Mouse (Mus musculus): Measurements from ENCODE around the gene Fbrsl1. TPM values are rescaled to one million over a fixed set of nuclear protein-coding genes. Genes with fewer than 3 reads are reported as not detected.

Gene Fbrsl1
- polyA plus RNA-seq, 1 experiment from 2014 or later: 14.9 TPM

DNA sequence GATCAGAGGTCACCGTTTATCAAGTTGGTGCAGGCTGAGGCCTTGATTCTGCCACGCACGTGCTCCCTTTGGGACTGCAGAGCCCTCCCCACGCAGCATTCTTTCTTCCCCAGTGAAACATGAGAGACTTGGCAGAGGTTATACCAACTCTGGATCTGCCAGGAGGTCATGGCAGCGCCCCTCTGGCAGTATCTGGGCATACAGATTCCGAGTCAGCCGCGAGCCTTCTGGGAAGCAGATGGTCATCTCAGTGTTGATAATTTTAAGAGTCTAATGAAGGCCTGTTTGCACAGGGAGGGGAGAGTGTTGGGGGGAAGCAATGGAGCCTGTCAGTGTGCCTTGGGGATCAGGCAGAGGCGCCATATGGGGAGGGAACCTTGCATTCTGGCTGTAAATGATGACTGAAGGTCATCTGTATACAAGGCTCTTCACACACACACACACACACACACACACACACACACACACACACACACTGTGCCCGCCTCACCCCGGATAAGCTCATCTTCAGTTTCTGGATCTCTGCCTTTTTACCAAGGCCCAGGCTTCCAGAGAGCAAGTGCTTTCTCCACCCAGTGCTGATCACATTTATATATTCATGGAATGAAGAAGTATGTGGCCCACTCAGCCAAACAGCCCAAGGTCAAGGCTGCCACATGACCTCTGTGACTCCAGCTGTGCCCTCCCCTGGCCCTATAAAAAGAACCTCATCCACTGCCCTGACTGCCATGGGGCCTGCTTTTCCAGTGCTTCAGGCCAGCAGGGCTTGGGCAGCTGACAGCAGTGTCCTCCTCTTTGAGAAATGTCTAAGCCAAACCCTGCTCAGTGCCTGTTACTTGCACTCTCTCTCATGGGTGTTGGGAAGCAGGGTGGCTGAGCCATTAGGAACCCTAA lies 18.5 kb upstream of the Fbrsl1 start:
- Histone ChIP-seq H3K4me3 (ENCODE audit: low read depth, low read length) (no peak overlapping the region), H3K9me3 (ENCODE audit: control insufficient read depth, low read length) (no peaks in the 10 kb centered on the region), H3K27me3 (ENCODE audit: control insufficient read depth, insufficient read depth, low read length) (0 out of 2 replicates have a peak, but pooled peaks cover 3% of the 10 kb centered on the region), H3K36me3 (ENCODE audit: control insufficient read depth, insufficient read depth, low read length) (no peaks in the 10 kb centered on the region), H3K4me2 (no peak overlapping the region), H3K4me1 (ENCODE audit: control insufficient read depth, insufficient read depth, low read length) (peaks cover 2% of the 10 kb centered on the region; the same call in 1 of the 2 replicates), H3K9ac (ENCODE audit: low read length) (no peak overlapping the region), H3K27ac (ENCODE audit: low read depth, low read length) (no peak overlapping the region; the same call in 1 of the 2 replicates)
- ATAC-seq (ENCODE audit: low FRiP score) (peak; percentile 57), DNase-seq (ENCODE audit: low spot score, missing footprints) (peak; percentile 47)
- WGBS: 73% methylated on average over 11 of the region's 11 CpGs

DNA sequence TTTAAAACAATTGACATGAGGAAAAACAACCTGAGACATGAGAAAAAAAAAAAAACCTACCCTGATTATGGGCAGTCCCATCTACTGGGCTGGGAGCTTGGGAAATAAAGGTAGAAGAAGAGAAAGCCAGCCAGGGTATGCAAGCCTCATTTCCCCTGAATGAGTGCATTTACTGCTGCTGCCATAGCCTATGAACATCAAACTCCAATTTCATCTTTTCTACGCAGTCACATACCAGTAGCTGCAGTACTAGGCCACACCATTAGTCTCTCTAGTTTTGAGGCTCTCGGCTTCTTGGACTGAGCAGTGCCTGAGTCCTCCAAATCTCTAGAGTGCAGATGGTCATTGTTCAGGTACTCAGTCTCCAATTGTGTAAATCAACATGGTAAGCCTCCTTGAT lies 14.3 kb upstream of the Fbrsl1 start:
- no peak overlapping the region for H3K9ac ChIP-seq (ENCODE audit: low read length)
- no peaks in the 10 kb centered on the region; the same call in 1 of the 2 replicates for H3K4me1 ChIP-seq (ENCODE audit: control insufficient read depth, insufficient read depth, low read length)
- no peak overlapping the region for H3K4me3 ChIP-seq (ENCODE audit: low read depth, low read length)
- no peak for ATAC-seq (ENCODE audit: low FRiP score)
- no peak overlapping the region for H3K27ac ChIP-seq (ENCODE audit: low read depth, low read length)
- H3K27me3 ChIP-seq (ENCODE audit: control insufficient read depth, insufficient read depth, low read length): no peaks in the 10 kb centered on the region
- 83% methylated on average over 2 of the region's 2 CpGs for WGBS
- H3K4me2 ChIP-seq: no peak overlapping the region
- no peaks in the 10 kb centered on the region for H3K9me3 ChIP-seq (ENCODE audit: control insufficient read depth, low read length)
- DNase-seq (ENCODE audit: low spot score, missing footprints): peak; percentile 65
- H3K36me3 ChIP-seq (ENCODE audit: control insufficient read depth, insufficient read depth, low read length): no peaks in the 10 kb centered on the region

DNA sequence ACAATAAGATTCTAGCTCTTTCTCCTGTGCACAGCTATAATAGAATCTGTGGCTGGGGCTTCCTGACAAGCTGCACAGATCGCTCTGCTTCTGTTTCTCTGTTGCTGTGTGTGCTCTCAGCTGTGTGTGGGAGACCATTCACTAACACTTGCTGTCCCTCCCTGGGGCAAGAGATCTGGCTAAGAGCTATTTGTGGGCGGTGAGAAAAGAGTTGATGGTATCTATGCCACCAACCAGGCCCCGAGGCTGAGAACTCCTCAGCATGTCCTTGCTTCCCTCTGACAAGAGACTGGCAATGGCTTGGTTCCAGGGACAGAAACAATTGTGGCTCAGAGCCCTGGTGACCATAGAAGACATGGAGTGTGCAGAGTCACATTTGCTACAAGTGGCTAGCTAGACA lies 10.6 kb upstream of the Fbrsl1 start:
- Histone ChIP-seq H3K9ac (ENCODE audit: low read length) (no peak overlapping the region), H3K9me3 (ENCODE audit: control insufficient read depth, low read length) (no peaks in the 10 kb centered on the region), H3K4me3 (ENCODE audit: low read depth, low read length) (no peak overlapping the region), H3K27me3 (ENCODE audit: control insufficient read depth, insufficient read depth, low read length) (no peaks in the 10 kb centered on the region), H3K27ac (ENCODE audit: low read depth, low read length) (no peak overlapping the region), H3K4me1 (ENCODE audit: control insufficient read depth, insufficient read depth, low read length) (no peaks in the 10 kb centered on the region), H3K4me2 (no peak overlapping the region), H3K36me3 (ENCODE audit: control insufficient read depth, insufficient read depth, low read length) (no peaks in the 10 kb centered on the region)
- 77% methylated on average over 3 of the region's 3 CpGs for WGBS
- DNase-seq (ENCODE audit: low spot score, missing footprints) (peak; percentile 19), ATAC-seq (ENCODE audit: low FRiP score) (no peak)

DNA sequence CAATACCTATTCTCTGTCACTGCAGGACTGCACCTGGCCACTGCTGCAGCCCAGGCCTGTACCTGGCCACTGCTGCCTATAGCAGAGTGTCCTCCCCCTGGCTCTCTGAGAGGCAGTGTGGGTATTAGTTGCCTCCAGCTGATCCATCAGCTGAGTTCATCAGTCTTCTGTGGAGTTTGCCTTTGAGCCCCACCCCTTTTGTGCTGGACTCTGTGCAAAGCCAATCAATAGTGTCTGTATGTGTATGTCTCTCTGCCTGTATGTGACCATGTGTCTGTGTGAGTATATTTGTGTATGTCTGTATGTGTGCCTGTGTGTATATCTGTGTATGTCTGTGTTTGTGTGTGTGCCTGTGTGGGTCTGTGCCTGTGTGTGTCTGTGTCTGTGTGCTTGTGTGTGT lies 7.0 kb upstream of the Fbrsl1 start:
- H3K9ac ChIP-seq (ENCODE audit: low read length): no peak overlapping the region
- H3K27ac ChIP-seq (ENCODE audit: low read depth, low read length): no peak overlapping the region
- ATAC-seq (ENCODE audit: low FRiP score) (no peak), DNase-seq (ENCODE audit: low spot score, missing footprints) (no peak)
- no peaks in the 10 kb centered on the region for H3K4me1 ChIP-seq (ENCODE audit: control insufficient read depth, insufficient read depth, low read length)
- no peaks in the 10 kb centered on the region for H3K36me3 ChIP-seq (ENCODE audit: control insufficient read depth, insufficient read depth, low read length)
- H3K4me3 ChIP-seq (ENCODE audit: low read depth, low read length): no peak overlapping the region
- no peak overlapping the region for H3K4me2 ChIP-seq
- H3K27me3 ChIP-seq (ENCODE audit: control insufficient read depth, insufficient read depth, low read length): no peaks in the 10 kb centered on the region
- H3K9me3 ChIP-seq (ENCODE audit: control insufficient read depth, low read length): no peaks in the 10 kb centered on the region

DNA sequence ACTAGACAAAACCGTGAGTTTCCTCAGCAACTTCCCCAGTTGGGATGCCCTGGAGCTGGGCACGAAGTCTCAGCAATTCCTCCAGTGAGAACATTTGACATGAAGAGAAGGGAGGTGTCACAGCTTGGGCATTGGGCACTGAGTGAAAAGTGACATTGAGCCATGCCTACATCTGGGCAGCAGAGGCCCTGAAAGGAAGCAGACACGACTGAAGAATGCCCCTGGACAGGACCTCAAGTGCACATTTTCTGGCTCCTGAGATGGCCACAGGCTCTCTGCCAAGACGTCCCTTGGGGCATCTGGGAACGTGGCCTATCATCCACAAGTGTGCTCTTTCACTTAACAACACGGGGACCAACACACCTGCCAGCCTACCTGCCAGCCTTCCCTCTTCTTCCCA lies 991 bp upstream of the Fbrsl1 start:
- Histone ChIP-seq H3K9me3 (ENCODE audit: control insufficient read depth, low read length) (no peaks in the 10 kb centered on the region), H3K27ac (ENCODE audit: low read depth, low read length) (no peak overlapping the region), H3K36me3 (ENCODE audit: control insufficient read depth, insufficient read depth, low read length) (no peaks in the 10 kb centered on the region), H3K9ac (ENCODE audit: low read length) (no peak overlapping the region), H3K4me1 (ENCODE audit: control insufficient read depth, insufficient read depth, low read length) (peaks cover 14% of the 10 kb centered on the region), H3K4me3 (ENCODE audit: low read depth, low read length) (peak overlapping the region; percentile 82), H3K4me2 (peak overlapping the region; percentile 99; the same call in 1 of the 2 replicates), H3K27me3 (ENCODE audit: control insufficient read depth, insufficient read depth, low read length) (no peaks in the 10 kb centered on the region)
- 61% methylated on average over 6 of the region's 6 CpGs for WGBS
- DNase-seq (ENCODE audit: low spot score, missing footprints) (peak; percentile 84), ATAC-seq (ENCODE audit: low FRiP score) (no peak)

DNA sequence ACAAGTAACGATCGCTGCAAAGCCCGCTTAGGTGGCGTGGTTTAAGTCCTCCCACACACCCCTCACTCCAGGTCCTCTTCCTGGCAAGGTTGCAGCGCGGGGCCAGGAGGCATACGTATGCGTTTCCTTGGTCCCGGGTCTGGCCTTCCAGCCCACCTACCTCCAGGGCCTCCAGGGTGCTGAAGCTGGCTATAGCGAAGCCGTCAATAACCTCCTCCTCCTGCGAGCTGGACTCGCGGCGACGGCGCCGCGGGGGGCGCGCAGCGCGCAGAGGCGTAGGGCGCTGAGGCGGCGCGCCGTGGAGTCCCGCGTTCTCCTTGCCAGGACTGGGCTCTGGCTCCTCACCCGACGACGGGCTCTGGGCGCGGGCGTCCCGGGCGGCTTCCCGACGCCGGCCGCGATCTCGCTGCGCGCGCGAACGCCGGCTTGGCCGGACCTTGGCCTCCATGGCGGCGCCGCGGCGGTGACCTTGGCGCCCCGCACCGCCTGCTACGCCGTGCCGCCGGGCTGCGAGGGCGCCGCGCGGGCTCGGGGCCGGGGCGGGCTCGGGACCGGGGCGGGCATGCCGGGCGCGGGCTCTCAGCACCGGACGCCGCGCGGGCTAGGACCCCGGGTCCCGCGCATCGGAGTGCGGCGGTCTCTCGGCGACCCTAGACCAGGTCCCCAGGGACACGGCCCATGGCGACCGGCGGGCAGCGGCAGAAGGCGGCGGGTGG lies 425 bp downstream of the Fbrsl1 start:
- under 1% methylated on average over 89 of the region's 98 CpGs for WGBS
- peak; percentile 93 for DNase-seq (ENCODE audit: low spot score, missing footprints)
- peak; percentile 34 for ATAC-seq (ENCODE audit: low FRiP score)

DNA sequence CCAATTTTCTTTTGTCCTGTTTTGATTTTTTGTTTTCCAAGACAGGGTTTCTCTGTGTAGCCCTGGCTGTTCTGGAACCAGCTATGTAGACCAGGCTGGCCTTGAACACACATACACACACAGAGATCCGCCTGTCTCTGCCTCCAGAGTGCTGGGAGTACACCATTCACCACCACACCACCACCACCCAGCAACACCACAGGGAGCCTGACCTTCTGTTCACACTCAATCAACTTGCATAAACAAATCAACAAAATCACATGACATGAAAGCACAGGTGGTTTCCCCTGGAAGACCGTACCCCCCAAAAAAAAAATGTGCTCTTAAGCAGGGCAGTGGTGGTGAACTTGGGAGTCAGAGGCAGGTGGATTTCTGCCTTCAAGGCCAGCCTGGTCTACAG lies 3.8 kb downstream of the Fbrsl1 start:
- no peak overlapping the region for H3K9ac ChIP-seq (ENCODE audit: low read length)
- WGBS: 95% methylated on average over 2 of the region's 2 CpGs
- H3K27ac ChIP-seq (ENCODE audit: low read depth, low read length): no peak overlapping the region
- H3K9me3 ChIP-seq (ENCODE audit: control insufficient read depth, low read length): no peaks in the 10 kb centered on the region
- H3K4me3 ChIP-seq (ENCODE audit: low read depth, low read length): no peak overlapping the region
- ATAC-seq (ENCODE audit: low FRiP score): no peak
- peaks cover 14% of the 10 kb centered on the region for H3K4me1 ChIP-seq (ENCODE audit: control insufficient read depth, insufficient read depth, low read length)
- no peak overlapping the region for H3K4me2 ChIP-seq
- DNase-seq (ENCODE audit: low spot score, missing footprints): peak; percentile 41
- H3K36me3 ChIP-seq (ENCODE audit: control insufficient read depth, insufficient read depth, low read length): no peaks in the 10 kb centered on the region
- H3K27me3 ChIP-seq (ENCODE audit: control insufficient read depth, insufficient read depth, low read length): no peaks in the 10 kb centered on the region

More for the DNA sequence above, 425 bp downstream of the Fbrsl1 start:
- Histone ChIP-seq H3K36me3 (ENCODE audit: control insufficient read depth, insufficient read depth, low read length) (no peaks in the 10 kb centered on the region), H3K4me3 (ENCODE audit: low read depth, low read length) (peak overlapping the region; percentile 82), H3K9ac (ENCODE audit: low read length) (peak overlapping the region; percentile 87), H3K9me3 (ENCODE audit: control insufficient read depth, low read length) (no peaks in the 10 kb centered on the region), H3K4me2 (peak overlapping the region; percentile 99), H3K27ac (ENCODE audit: low read depth, low read length) (no peak overlapping the region), H3K4me1 (ENCODE audit: control insufficient read depth, insufficient read depth, low read length) (peaks cover 14% of the 10 kb centered on the region), H3K27me3 (ENCODE audit: control insufficient read depth, insufficient read depth, low read length) (no peaks in the 10 kb centered on the region)

DNA sequence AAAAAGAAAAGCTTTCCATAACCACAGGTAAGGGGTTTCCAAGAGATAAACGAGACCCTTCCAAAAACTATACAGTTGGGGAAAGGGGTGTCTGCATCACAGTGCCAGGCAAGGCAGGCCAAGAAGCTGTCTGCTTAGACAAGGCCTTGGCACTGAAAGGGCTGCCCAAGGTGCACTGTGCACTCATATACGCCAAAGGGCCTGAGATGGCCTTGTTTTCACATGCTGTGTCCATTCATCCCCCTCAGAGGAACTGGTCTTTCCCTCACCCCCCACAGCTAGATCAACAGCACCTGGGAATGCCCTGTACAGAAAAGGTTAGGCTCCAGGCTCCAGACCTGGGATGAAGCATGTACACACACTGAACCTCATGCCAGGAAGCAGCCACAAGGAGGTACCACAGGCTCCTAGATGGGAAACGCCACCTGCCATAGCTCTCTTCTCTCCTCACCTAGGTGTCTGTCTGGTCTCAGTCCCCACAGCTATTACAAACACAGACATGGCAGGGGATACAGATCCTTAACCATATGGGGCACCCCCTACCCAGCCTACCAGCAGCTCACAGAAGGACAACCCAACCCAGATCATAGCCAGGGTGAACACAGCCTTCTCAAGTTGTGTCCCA lies 5.2 kb downstream of the Fbrsl1 start:
- ATAC-seq (ENCODE audit: low FRiP score) (no peak), DNase-seq (ENCODE audit: low spot score, missing footprints) (peak; percentile 23)
- Histone ChIP-seq H3K4me1 (ENCODE audit: control insufficient read depth, insufficient read depth, low read length) (peaks cover 14% of the 10 kb centered on the region), H3K4me3 (ENCODE audit: low read depth, low read length) (no peak overlapping the region), H3K9ac (ENCODE audit: low read length) (no peak overlapping the region), H3K9me3 (ENCODE audit: control insufficient read depth, low read length) (no peaks in the 10 kb centered on the region), H3K27ac (ENCODE audit: low read depth, low read length) (no peak overlapping the region), H3K4me2 (no peak overlapping the region), H3K36me3 (ENCODE audit: control insufficient read depth, insufficient read depth, low read length) (no peaks in the 10 kb centered on the region), H3K27me3 (ENCODE audit: control insufficient read depth, insufficient read depth, low read length) (no peaks in the 10 kb centered on the region)
- 91% methylated on average over 3 of the region's 3 CpGs for WGBS

Data from midbrain, embryonic 11.5 days (tissue).